ENCODE assay signal across 8 mouse cellular contexts in genomic region chr11:54884937-54885336, GRCm38 (mm10). TPM values are rescaled to one million over a fixed set of nuclear protein-coding genes. Genes with fewer than 3 reads are reported as not detected.
DNase-seq lines count a peak whose midpoint lies in the region; ATAC-seq and TF ChIP-seq lines count a peak whose summit lies in the region.

No protein-coding gene starts in this region.

- H3K79me2 ChIP-seq in myocyte (ENCODE audit: control insufficient read depth, insufficient read depth), result no peaks in the 10 kb centered on the region

- 0 out of 2 replicates have a peak overlapping the region, but pooled peaks have one; percentile 14 for H3K9ac ChIP-seq in heart, embryonic 16.5 days (ENCODE audit: low read length)
- H3K9ac ChIP-seq in limb, embryonic 13.5 days, result 0 out of 2 replicates have a peak overlapping the region, but pooled peaks have one; percentile 20

- H3K27me3 ChIP-seq in heart, embryonic 16.5 days (ENCODE audit: control insufficient read depth, insufficient read depth, low read length), result no peaks in the 10 kb centered on the region
- H3K27me3 ChIP-seq in limb, embryonic 13.5 days, result peaks cover 21% of the 10 kb centered on the region
- no peaks in the 10 kb centered on the region for H3K27me3 ChIP-seq in myocyte (ENCODE audit: control insufficient read depth, insufficient read depth, insufficient read length)

- peak; percentile 50 for ATAC-seq in heart, embryonic 16.5 days (replicated peaks; ENCODE audit: extremely low read depth, insufficient read depth, low FRiP score)
- ATAC-seq in limb, embryonic 13.5 days (ENCODE audit: low FRiP score, low read depth), result peak; percentile 51

- intact Hi-C loops in left cerebral cortex, postnatal 14 days (cut with DNase I), result no loop called here

- no peak overlapping the region for H3K4me3 ChIP-seq in heart, embryonic 16.5 days (ENCODE audit: low read length)
- H3K4me3 ChIP-seq in limb, embryonic 13.5 days, result no peak overlapping the region
- no peak overlapping the region for H3K4me3 ChIP-seq in myocyte

- H3K4me2 ChIP-seq in heart, embryonic 16.5 days (ENCODE audit: low read depth, low read length), result no peak overlapping the region
- 0 out of 2 replicates have a peak overlapping the region, but pooled peaks have one; percentile 9 for H3K4me2 ChIP-seq in limb, embryonic 13.5 days (replicated peaks)
- H3K4me2 ChIP-seq in myocyte (ENCODE audit: low read depth), result no peak overlapping the region

- TF ChIP-seq POLR2A in myocyte (IDR thresholded peaks at IDR 0.05; ENCODE audit: insufficient read length, low read depth), result no peak

- H3K36me3 ChIP-seq in heart, embryonic 16.5 days (ENCODE audit: control insufficient read depth, insufficient read depth), result no peaks in the 10 kb centered on the region
- H3K36me3 ChIP-seq in limb, embryonic 13.5 days, result no peaks in the 10 kb centered on the region
- no peaks in the 10 kb centered on the region for H3K36me3 ChIP-seq in myocyte (ENCODE audit: control insufficient read depth, insufficient read depth)

- WGBS in heart, embryonic 16.5 days, result 26% methylated on average over 5 of the region's 5 CpGs
- WGBS in limb, embryonic 13.5 days, result 2% methylated on average over 5 of the region's 5 CpGs

- H3K4me1 ChIP-seq in heart, embryonic 16.5 days (ENCODE audit: control insufficient read depth, insufficient read depth, low read length), result peaks cover 37% of the 10 kb centered on the region
- peaks cover 22% of the 10 kb centered on the region for H3K4me1 ChIP-seq in limb, embryonic 13.5 days

- H3ac ChIP-seq in myocyte (ENCODE audit: control insufficient read depth, insufficient read length), result no peak overlapping the region

- H3K27ac ChIP-seq in heart, embryonic 16.5 days (ENCODE audit: low read length), result peak overlapping the region; percentile 70
- H3K27ac ChIP-seq in limb, embryonic 13.5 days, result no peak overlapping the region; the same call in 1 of the 2 replicates

- H3K9me3 ChIP-seq in heart, embryonic 16.5 days (replicated peaks; ENCODE audit: control insufficient read depth, low read length), result no peaks in the 10 kb centered on the region
- H3K9me3 ChIP-seq in limb, embryonic 13.5 days, result no peaks in the 10 kb centered on the region

- DNase-seq in NIH3T3 (ENCODE audit: low read depth), result peak; percentile 56
- DNase-seq in embryo, embryonic 10 days (ENCODE audit: low spot score), result peak; percentile 64
- no peak for DNase-seq in left cerebral cortex, adult 8-10 months (ENCODE audit: low spot score in 2 of 2)
- no peak for DNase-seq in left cerebral cortex, postnatal 14 days (ENCODE audit: low spot score in 2 of 2)
- DNase-seq in urinary bladder, postnatal 25 days (ENCODE audit: low spot score), result no peak

TF ChIP-seq in myocyte, 11 proteins besides CTCF, POLR2A, EP300 and RAD21:
- peak in 1 of 3 experiments; percentile 51 for TF ChIP-seq MYOG (IDR thresholded peaks at IDR 0.05; ENCODE audit: control insufficient read depth in 1 of 3, insufficient read depth in 1 of 3, insufficient read length in 2 of 3, low read depth in 2 of 3)
- TF ChIP-seq MYOD1 (IDR thresholded peaks at IDR 0.05; ENCODE audit: control insufficient read depth in 1 of 3, insufficient read length in 2 of 3, low read depth in 2 of 3), result peak in 1 of 3 experiments; percentile 34
- TF ChIP-seq CEBPB (IDR thresholded peaks at IDR 0.05; ENCODE audit: insufficient read depth, poor library complexity, severe bottlenecking), result peak; percentile 25; the same call in 1 of the 2 replicates
- TF ChIP-seq REST (IDR thresholded peaks at IDR 0.05; ENCODE audit: insufficient read depth, insufficient read length), result no peak

RNA-seq across cellular contexts. Expression of gene Gpx3, which starts 17.3 kb away (rescaled TPM):
- 771 and 1,022 TPM in 2 replicates for polyA plus RNA-seq in heart, embryonic 16.5 days (2015; fragmentation: Nextera tagmentation; extraction: Ambion mirVana)
- polyA plus RNA-seq in limb, embryonic 13.5 days (2015; fragmentation: Nextera tagmentation; extraction: Ambion mirVana), result 33.5 and 34.6 TPM in 2 replicates
- 9.4 TPM for polyA plus RNA-seq in myocyte (2012; fragmentation: generic; extraction: Trizol)
- 10 to 100 TPM in 2 of 4 experiments, 1 to 10 TPM in 2; 7.5 to 12.5 (median 10.4) TPM for total RNA-seq in left cerebral cortex, adult 8-10 months (2022)
- 10 to 100 TPM in 1 of 2 experiments, 1 to 10 TPM in 1; 8.3 to 10.7 TPM for total RNA-seq in left cerebral cortex, postnatal 14 days (2021)

RNA-seq across cellular contexts. Expression of gene Hint1, which starts 18.8 kb away (rescaled TPM):
- 581 and 590 TPM in 2 replicates for polyA plus RNA-seq in heart, embryonic 16.5 days (2015; fragmentation: Nextera tagmentation; extraction: Ambion mirVana)
- 607 and 618 TPM in 2 replicates for polyA plus RNA-seq in limb, embryonic 13.5 days (2015; fragmentation: Nextera tagmentation; extraction: Ambion mirVana)
- 860 TPM for polyA plus RNA-seq in myocyte (2012; fragmentation: generic; extraction: Trizol)
- 100 to 1,000 TPM; 204 to 277 (median 234) TPM for total RNA-seq in left cerebral cortex, adult 8-10 months (2022)
- total RNA-seq in left cerebral cortex, postnatal 14 days (2021), result 100 to 1,000 TPM; 276 TPM

RNA-seq across cellular contexts. Expression of gene Lyrm7, which starts 24.2 kb away (rescaled TPM):
- 11.8 and 25.7 TPM in 2 replicates for polyA plus RNA-seq in heart, embryonic 16.5 days (2015; fragmentation: Nextera tagmentation; extraction: Ambion mirVana)
- 9.0 and 10.4 TPM in 2 replicates for polyA plus RNA-seq in limb, embryonic 13.5 days (2015; fragmentation: Nextera tagmentation; extraction: Ambion mirVana)
- polyA plus RNA-seq in myocyte (2012; fragmentation: generic; extraction: Trizol), result 2.2 TPM
- 10 to 100 TPM; 23.4 to 37.9 (median 27.9) TPM for total RNA-seq in left cerebral cortex, adult 8-10 months (2022)
- total RNA-seq in left cerebral cortex, postnatal 14 days (2021), result 10 to 100 TPM; 19.5 to 25.9 TPM

Comparison
In these comparisons a context has a peak if more than half of its experiments do, and no peak if none do; other contexts are left out.
1. DNase-seq: peak in NIH3T3 (single experiment) and embryo, embryonic 10 days (single experiment); none in left cerebral cortex, adult 8-10 months (0 of 2), left cerebral cortex, postnatal 14 days (0 of 2) and urinary bladder, postnatal 25 days (single experiment).
2. RNA of gene Gpx3, which starts 17.3 kb away (polyA plus RNA-seq): 771 to 1,022 TPM in heart, embryonic 16.5 days; 33.5 to 34.6 TPM in limb, embryonic 13.5 days and 9.4 TPM in myocyte (single experiment); every median in the first group is over 10 times any median in the second.